Mouse (Mus musculus) left cerebral cortex, adult 11 months (tissue): ENCODE data around the gene Asb15.

Experiments
- DNase-seq: peaks from one replicate; pipeline ENCODE4 v3.0.0; 2022; ENCODE audit warnings: low spot score

The Asb15 gene

DNA sequence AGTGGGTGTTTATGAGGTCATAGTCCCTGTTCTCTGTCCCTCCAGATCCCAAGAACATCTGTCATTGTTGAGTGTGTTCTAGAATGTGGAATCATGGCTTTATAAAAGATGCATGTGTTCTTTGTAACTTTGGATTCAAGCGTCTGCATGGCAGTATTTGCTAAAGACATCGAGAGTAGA is at the start of gene Asb15:
Gene Asb15, plus strand, starts transcription at position 81 of the 180 bp plus-strand sequence.
- no peak for DNase-seq

DNA sequence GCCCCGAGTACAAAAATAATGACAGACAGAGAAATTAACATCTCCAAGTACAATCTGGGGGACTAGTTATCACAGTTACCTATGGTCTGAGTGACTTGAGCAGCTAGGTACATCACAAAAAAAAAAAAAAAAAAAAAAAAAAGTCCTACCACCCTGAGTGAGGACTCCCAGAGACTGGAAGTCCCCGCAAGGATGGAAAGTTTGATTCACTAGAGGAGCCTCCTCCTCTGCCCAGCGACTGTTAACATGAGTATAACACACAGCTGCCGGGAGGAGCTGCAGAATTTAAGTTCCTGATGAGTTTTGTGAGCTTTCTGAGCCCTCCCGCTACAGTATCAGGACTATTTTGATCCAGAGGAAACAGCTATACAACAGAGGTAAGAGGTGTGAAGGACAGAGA is 41.4 kb upstream of the Asb15 start:
- no peak for DNase-seq

DNA sequence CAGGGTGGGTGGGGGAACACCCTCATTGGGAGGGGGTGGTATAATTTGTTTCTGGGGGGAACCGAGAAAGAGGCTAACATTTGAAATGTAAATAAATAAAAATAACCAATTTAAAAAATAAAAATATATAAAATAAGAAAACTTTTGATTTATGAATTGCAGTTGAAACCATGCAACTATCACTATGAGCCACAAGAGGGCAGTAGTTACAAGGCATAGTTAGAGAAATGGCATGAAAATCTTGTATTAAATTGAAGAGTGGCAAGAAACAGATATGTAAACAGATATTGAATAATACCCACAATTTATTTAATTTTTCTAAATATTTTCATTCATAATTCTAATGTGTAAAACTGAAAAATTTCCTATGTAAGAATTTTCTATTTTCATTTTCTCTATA is 37.6 kb upstream of the Asb15 start:
- DNase-seq: no peak

DNA sequence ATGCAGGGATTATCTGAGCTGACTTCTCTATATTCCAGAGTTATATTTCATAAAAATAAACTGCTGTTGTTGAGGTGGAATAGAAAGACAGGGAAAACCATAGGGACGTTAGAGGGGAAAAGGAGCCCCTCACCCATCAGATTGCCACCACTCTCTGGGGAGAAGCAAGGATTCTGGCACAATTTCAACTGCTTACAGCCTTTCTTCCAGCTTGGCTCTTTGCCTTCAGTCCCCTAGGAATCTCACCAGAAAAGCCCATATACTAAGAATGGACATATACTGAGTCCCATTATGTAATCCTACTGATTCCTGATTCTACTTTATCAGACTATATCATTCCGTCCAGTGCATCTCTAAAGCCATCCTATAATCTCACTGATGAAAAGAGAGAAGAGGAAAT is 23.8 kb upstream of the Asb15 start:
- no peak for DNase-seq

DNA sequence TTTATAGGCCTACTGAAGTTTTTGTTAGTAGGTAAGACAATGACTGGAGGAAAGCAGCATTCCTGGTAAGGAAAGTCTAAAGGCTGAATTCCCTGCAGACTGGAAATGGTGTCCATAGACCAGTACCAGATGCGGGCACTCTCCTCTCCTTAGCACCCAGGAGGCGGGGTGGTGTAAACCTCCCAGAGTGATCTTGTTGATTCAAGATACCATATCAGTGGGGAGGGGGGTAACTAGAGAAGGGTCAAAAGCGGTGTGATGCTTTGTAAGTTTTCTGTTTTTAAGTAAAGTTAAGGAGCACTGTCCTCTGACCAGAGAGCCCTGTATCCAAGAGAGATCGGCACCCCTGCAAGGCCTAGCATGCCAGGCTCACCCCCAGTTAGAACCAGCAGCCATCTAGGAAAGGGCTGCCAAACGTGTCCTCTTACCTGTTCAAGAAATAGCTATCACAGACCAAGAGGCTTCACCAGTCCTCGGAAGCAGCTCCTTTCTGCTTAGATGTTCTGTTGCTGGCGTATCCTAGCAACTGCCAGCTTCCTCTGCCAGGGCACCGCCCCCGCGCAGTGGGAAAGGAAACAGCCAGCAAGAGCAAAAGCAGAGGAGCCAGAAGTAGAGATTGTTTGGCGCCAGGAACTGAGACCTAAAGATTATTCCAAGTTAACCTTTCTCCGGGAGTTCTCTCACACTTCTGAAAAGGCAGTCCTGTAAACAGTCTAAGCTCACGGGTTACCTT is 13.2 kb upstream of the Asb15 start, which contains the start of gene Iqub:
Gene Iqub, minus strand, starts transcription at position 516 of the 733 bp plus-strand sequence.
- DNase-seq: peak; percentile 79

DNA sequence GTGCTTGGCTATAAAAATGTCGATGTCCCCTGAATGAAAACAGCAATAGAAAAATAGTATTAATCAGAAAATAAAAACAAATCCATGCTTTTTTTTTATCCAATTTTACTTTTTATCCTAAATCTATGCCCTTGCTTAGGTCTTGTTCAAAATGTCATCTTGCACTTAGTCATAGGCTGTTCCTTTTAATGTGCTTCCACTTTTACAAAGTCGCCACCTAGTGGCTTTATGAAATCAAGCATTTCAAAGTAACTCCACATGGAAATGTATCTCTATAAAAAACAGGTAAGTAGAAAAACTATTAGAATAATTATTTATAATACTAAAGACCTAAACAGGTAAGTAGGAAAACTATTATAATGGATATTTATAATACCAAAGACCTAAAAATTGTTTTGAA is 11.7 kb upstream of the Asb15 start:
- no peak for DNase-seq

DNA sequence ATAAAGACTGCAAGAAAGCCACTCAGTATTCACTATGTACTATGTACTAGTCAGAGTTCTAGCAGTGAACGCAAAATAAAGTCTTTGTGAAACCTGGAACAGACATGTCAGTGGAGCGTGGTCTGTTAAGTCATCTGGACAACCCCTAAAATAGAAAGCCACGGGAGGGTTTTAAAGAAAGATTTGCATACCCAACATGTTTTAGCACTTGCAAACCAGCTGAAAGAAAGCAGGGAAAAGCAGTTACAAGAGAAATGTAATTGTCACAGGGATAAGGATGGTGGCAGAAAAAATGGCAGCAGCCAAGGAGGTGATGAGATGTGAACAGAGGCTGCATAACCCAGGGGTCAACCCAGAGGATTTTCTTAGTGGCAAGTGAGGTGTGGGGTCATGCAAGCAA is 2.2 kb upstream of the Asb15 start:
- DNase-seq: no peak

DNA sequence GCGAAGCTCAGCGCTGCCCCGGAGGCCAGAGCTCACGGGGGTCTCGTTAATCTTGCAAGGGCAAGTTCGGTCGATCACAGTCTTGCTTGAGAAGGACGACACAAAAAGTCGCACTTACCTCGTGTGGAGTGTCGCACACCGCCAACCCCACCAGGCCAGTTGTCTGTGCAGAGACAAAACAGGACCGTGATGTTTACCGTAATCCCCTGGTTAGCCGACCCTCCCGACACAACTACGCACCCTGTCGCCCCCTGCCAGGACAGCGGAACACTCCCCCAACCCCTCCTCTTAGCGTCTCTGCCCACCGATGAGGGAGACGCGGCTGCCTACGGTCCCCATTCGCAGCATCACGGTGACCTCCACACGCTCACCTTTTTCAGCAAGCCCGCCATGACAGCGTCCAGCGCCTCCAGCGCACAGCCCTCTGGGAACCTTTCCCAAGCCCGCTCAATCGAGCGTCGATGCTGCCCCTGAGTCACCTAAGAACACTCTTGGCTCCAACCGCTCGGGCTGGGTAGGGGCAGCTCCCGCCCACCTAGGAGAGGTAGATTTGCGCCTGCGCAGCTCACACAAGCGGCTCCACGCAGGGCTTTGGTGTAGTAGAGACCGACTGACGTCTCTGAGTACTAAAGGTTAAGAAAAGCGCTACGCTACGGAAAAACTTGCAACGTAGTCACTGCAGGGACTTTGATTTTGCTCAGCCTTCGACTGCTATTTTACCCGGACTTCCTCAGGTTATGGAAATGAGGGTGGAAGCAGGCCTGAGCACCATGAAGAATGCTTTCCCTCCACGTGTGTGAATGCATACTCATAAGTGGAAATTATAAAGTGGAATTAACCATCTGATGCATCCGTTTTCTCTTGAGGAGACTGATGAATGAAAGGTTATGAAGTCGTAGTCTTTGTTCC is 535 bp upstream of the Asb15 start, which contains the start of gene Ndufa5:
Gene Ndufa5, minus strand, starts transcription at position 859 of the 909 bp plus-strand sequence.
- peak; percentile 87 for DNase-seq

DNA sequence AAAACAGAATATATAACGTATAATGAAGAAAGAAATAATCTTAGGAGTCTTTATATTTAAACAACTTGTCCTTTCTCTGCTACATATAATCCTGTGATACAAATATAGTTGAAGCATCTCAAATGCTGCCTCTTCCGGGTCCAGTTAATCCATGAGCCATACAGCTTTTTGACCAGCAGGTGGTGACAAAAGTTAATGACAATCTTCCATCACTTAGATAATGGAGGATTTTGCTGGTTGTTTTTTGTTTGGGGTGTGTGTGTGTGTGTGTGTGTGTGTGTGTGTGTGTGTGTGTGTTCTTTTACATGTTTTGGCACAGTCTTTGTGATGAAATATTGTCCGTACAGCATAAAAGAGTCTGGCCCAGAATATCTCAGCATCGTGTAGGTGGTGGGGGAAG is 2.2 kb downstream of the Asb15 start:
- DNase-seq: no peak

DNA sequence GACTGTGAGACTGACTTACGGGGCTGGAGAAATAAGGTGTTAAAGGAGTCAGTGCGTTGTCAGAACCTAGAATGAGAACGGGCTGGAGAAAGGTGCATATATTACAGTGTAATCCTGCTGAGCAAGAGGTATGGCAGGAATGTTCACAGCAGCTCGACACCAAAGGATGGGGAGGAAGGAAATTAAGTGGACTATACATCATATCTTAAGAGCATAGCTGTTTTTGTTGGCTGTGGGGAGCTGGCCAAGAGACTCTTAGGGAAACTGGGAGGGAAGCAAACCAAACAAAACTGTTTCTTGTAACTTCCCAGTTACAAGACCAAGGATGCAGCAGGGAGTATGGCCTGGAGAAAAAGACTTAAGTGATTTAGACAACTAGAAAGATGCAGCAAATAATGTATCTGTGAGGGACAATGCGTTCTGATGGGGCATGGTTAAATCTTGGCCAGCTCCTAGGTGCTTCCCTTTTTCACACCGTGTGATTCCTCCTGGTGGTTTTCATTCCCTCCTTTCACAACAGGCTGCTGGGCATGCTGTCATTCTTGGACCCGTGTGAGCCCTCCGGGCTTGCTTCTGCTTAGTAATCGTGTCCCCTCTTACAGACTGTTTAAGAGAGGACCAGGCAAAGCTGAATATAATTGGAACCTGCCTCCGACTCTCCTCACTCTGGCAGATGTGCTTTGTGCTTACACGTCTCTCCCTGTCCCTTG is 2.9 kb downstream of the Asb15 start:
- no peak for DNase-seq

DNA sequence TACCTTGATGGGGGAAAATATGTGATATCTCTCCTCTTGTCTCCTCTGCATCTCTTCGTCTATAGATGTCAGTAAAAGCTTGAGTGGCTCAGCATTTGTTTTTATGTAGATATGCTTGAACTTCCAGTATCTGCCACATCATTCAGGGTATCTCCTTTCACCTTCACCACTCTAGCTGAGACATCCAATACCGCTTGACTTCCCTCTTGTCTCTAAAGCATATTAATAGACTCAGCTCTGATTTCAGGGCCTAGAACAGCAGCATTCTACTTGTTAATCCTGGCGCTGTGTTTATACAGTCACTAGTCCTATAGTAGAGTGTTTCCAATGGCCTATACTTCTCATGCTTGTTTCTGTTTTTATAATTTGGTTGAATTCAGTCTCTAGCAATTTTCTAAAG is 4.9 kb downstream of the Asb15 start:
- no peak for DNase-seq

DNA sequence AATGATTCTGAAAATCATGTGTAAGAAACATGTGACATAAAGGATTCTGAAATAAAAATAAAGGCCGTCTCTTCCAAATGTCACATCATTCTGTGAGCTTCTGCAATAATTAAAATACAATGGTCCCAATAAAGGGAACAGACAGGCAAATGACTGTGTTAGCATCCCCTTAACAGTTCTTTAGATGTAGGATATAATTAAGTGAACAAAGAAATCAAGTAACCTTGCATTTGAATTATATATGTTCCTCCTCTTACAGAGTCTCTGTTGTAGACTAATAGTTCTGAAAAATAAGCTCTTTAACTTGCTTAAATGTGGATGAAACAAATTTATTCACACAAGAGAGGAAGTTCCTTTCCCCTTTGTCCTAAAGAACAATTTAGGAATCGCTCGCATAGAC is 10.5 kb downstream of the Asb15 start:
- no peak for DNase-seq

DNA sequence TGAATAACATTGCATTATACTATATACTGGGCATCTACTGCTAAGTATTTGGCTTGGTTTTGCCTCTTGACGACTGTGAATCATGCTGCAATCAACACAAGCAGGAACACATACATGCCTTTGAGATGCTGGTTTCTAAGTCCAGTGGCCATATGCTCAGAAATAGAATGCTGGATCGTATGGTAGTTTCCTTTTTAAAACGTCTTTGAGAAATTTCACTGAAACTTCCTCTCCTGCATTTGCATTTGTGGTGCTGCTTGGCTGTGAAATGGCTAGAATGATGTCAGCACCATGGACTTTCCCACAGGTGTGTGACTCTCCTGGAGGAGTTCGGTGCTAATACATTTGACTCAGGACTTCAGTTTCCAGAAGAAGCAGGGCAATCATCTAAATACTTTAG is 12.2 kb downstream of the Asb15 start:
- no peak for DNase-seq

DNA sequence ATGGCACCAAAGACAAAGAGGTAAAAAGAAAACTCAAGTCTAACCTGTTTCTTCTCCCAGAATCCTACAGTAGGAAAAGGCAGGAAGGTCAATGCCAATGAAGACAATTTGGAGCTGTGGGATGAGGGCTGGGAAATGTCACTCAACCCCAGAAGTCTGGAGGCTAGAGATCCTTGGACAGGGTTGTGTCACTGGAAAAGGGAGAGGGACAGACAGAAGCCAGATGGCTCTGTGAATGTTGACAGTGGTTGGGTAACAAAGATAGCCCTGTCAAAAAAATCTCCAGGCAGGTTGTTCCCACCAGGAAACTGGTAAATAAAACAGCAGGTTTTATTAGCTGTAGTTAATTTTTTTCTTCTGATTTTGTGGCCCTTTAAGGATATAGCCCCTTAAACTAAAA is 14.4 kb downstream of the Asb15 start:
- no peak for DNase-seq

DNA sequence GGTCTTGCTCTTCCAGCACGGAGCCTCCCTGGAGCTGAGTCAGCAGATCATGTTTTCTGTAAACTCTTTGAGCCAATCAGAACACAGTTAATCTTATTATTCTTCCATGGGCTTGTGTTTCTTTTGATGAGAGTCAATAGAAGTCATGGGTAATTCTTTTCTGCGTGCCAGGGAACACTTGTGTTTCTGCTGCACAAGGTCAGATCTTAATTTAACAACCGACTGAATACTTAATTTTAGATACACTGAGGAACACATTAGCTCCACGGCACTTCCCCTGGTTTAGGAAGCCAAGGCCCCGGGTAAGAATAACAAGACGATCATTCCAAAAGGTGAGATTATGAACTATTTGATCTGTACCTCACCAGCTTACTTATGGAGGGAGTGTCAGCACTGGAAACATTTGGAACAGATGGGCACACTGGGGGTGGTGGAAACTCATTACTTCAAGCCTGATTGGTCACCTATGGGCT is 15.2 kb downstream of the Asb15 start:
- no peak for DNase-seq

DNA sequence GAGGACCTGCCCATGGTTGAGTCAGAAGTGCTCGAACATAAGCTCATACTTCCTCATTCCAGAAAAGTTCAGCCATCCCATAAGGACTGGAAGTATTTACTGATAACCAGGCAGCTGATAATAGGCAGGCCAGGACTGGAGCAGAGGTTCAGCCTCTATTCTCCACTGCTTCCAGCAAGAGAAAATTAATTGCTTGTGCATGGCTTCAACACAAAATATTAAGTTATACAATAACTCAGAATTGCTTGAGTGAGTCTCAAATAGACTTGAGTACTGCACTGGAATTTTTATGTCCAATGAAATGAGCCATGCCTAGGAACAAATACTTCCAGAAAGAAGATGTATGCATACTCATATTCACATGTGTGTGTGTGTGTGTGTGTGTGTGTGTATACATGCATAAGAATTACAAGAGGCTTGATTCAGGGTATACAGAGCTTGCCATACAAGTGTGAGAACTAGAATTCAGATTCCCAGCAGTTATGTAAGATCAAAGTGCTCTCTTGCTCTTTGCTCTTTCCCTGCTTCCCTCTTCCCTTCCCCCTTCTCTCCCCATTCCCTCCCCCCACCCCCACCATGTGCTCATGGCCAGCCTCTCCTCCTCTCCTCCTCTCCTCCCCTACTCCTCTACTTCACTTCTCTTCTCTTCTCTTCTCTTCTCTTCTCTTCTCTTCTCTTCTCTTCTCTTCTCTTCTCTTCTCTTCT is 18.9 kb downstream of the Asb15 start:
- DNase-seq: no peak

DNA sequence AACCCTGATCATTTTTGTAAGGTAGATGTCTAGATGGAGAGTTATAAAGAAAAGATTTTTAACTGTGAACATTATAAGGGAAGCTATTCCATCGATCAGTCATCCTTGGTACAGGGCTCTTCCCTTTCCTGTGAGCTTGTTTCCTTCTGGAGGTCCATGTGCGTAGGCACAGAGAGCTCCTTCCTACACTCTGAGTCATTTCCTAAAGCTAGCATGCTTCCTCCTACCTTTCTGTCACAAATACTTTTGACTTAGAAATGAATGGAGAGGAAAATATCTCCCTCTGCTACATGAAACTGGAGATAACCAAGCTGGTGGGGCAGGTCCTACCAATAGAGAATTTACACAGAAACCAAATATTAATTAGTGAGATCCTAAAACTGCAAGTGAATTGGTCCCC is 21.9 kb downstream of the Asb15 start:
- DNase-seq: no peak

DNA sequence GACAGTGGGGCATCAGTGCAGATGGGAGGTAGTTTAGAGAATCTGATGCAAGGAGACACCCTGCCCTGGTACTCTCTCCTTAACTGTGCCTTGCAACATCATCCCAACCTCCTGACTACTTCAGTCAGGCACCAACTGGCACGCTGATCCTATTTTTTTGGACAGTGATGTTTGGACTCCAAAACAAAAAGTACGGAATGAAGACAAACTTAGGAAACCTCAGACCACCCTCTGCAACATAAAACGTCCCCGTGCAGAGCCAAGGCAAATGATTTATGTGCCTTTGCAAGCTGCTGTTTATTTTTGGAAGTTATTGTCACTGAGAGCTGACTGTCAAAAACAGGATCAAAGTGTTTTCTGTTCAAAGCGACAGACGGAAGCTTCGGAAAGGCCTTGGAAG is 24.1 kb downstream of the Asb15 start:
- no peak for DNase-seq

DNA sequence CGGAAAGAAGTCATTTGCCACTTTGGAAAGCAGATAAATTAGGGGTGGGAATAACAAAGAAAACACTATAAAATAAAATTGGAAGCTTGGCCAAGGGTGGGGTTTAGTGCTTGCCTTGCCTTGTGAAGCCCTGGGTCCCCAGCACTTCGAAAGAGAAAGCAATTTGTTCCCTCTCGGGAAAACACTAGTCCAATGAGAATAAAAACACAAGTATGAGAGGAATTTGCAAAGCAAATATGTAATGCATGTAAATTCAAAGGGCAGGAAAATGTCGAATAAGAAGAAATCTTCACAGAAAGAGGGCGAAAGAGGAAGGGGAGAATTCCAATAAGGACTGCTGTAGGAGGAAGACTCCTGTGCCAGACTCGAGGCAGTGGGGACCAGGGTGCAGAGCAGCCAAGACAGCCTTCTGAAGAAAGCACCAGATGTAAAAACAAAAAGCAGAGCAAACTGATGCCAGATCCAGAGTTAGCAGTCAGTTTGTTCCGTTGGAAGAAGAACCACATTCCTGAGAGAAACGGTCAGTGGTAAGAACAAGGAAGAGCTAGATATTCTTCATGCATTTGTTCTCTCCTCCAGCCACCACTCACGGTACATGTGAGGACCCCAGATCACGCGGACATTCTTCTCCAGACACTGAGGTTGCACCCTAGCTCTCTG is 26.6 kb downstream of the Asb15 start:
- DNase-seq: no peak

DNA sequence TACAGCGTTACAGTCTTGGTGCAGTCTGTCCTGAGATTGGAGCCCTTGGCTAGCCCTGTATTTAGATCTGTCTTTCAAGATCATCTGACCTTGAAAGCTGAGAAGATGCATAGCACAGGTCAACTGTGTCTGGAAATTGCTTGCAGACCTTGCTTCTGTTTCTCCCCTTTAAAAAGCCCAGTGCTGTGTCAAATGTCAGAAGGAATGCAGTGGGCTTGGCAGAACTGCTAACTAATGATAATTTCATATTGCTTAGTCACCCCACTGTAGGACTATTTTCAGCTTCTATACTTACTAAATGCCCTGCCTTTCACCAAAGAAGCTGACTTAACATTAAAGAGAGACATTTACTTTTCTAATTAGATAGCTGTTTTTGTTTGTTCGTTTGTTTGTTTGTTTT is 27.5 kb downstream of the Asb15 start:
- no peak for DNase-seq

DNA sequence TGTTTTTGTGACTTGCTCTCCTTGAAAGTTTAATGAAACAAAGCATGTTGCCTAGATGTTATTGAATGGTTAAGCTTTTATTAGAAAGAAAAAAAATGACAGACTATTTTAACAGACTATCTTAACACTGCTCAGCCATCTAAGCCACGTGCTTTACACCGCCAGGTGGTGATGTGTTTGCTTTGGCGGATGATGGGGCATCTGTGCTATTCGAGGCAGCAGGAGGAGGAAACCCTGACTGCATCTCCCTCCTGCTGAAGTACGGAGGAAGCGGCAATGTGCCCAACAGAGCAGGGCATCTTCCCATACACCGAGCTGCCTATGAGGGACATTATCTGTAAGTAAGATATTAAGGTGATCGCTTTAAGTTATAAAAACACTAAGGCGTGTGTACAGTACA is 36.1 kb downstream of the Asb15 start:
- no peak for DNase-seq

DNA sequence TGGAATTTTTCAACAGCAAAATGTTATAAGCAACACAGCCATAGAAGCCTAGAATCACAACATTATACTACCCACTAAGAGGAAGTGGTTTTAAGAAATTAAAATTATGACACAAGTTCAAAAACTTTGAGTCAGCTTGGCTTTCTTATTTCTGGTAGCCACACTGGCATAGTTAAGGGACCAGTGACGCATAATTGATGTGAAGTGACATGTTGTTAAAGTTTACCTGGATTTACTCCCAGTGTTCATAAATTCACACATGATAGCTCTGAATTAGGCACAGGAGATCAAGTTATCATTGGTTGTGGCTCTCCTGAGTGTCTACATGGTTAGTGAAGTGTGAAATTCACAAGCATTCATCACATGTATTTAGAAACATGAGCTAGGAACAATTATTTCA is 36.9 kb downstream of the Asb15 start:
- no peak for DNase-seq
